9 mouse cellular contexts compared by ENCODE assay signal in genomic region chr4:127419062-127419785, GRCm38 (mm10).
DNase-seq lines count a peak whose midpoint lies in the region; ATAC-seq lines count a peak whose summit lies in the region.
"Had no signal": no experiment of that assay in that cellular context is flagged by ENCODE, and none has a peak within 500 bp of the region (broad histone marks: within the 10 kb centered on the region; RNA-seq: fewer than 3 reads in every experiment).

No protein-coding gene starts in this region.

- H3K27me3 ChIP-seq in liver, embryonic 12.5 days (replicated peaks), result peaks cover 4% of the 10 kb centered on the region; the same call in 1 of the 2 replicates
- H3K27me3 ChIP-seq: liver, embryonic 15.5 days had no signal

- WGBS in liver, embryonic 12.5 days (ENCODE audit: insufficient replicate concordance), result 37% methylated on average over 22 of the region's 22 CpGs

- ATAC-seq in liver, embryonic 12.5 days, result no peak

- no peak overlapping the region for H3K4me2 ChIP-seq in liver, embryonic 12.5 days
- H3K4me2 ChIP-seq: liver, embryonic 15.5 days had no signal

- no peak overlapping the region for H3K27ac ChIP-seq in liver, embryonic 12.5 days
- H3K27ac ChIP-seq: liver, embryonic 15.5 days had no signal

- H3K4me1 ChIP-seq in liver, embryonic 12.5 days, result no peaks in the 10 kb centered on the region
- H3K4me1 ChIP-seq: liver, embryonic 15.5 days had no signal

- DNase-seq in retina, postnatal 1 day, result peak; percentile 58
- no peak for DNase-seq in retina, embryonic 14.5 days (ENCODE audit: low spot score)
- DNase-seq in cerebellum, postnatal 14 days, result peak; percentile 96 to 98
- peak; percentile 65 to 70 for DNase-seq in heart, postnatal 10 days
- peak; percentile 23 for DNase-seq in lung, postnatal 14 days
- peak; percentile 24 for DNase-seq in testis, postnatal 14 days (ENCODE audit: low spot score)
- DNase-seq in right cerebral cortex, postnatal 14 days, result no peak

- no peaks in the 10 kb centered on the region for H3K36me3 ChIP-seq in liver, embryonic 12.5 days
- H3K36me3 ChIP-seq: liver, embryonic 15.5 days had no signal

- no peak overlapping the region for H3K9ac ChIP-seq in liver, embryonic 12.5 days
- H3K9ac ChIP-seq: liver, embryonic 15.5 days had no signal

- H3K4me3 ChIP-seq in liver, embryonic 12.5 days, result no peak overlapping the region
- H3K4me3 ChIP-seq: liver, embryonic 15.5 days had no signal

- no peaks in the 10 kb centered on the region for H3K9me3 ChIP-seq in liver, embryonic 12.5 days (replicated peaks)
- H3K9me3 ChIP-seq: liver, embryonic 15.5 days had no signal

- intact Hi-C loops in heart, postnatal 10 days (cut with DNase I), result no loop called here

Comparison
In these comparisons a context has a peak if more than half of its experiments do, and no peak if none do; other contexts are left out.
1. DNase-seq: peak in retina, postnatal 1 day (single experiment), cerebellum, postnatal 14 days (2 of 2), heart, postnatal 10 days (2 of 2), lung, postnatal 14 days (single experiment) and testis, postnatal 14 days (single experiment); none in retina, embryonic 14.5 days (single experiment) and right cerebral cortex, postnatal 14 days (single experiment).